Mouse (Mus musculus): ENCODE measurements at regions not wholly inside any gene's neighbourhood (a gene's known extent, or its start where the extent isn't known, plus 50 kb on each side); places are given as distances from the start of the nearest gene placed in this dataset.

DNA sequence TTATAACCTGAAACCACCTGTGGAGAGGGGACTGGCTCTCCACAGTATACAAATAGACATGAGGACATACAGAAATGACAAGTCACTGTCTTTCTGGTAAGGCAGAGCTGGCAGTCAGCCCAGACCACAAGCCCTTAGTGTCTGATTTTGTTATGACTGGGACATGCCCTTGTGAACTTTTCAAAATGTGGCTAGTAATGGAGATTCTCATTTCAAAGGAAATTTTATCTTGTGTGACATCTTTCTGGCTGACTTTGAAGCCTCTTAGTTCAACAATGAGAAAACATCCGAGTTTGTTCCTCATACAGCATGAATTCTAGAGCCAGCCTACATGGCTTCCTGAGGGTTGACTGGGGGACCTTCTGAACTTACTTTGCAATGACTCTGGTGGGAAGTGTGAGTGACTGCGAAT, 173.8 kb upstream of the Rnaseh2b start:
- TF ChIP-seq CTCF (conservative IDR thresholded peaks at IDR 0.05; ENCODE audit: low read length): no peak
- no peak for TF ChIP-seq POU5F1 (IDR thresholded peaks at IDR 0.05; ENCODE audit: borderline replicate concordance, low read length)
- TF ChIP-seq NANOG (IDR thresholded peaks at IDR 0.05; ENCODE audit: borderline replicate concordance, low read length): no peak
